Mouse (Mus musculus) intestine, postnatal 0 days (tissue): ENCODE data around the gene Map3k14. TPM values are rescaled to one million over a fixed set of nuclear protein-coding genes. Genes with fewer than 3 reads are reported as not detected.

Experiments used
- ATAC-seq: fragments of 200-750 bp; cut with Nextera tagmentation; 2 replicates; pipeline ENCODE4 v1.8.0; 2017; ENCODE audit warnings: mild to moderate bottlenecking, moderate TSS enrichment, moderate library complexity
- H3K27ac ChIP-seq: fragments of 300-500 bp; sonication (generic); 2 replicates; pipeline ENCODE4 v1.5.1; 2014; ENCODE audit warnings: mild to moderate bottlenecking, low read depth, low read length, moderate library complexity
- H3K27me3 ChIP-seq: fragments of 300-500 bp; sonication (generic); replicated peaks from 2 replicates; pipeline ENCODE4 v1.6.1; 2014; ENCODE audit warnings: low read length, mixed read lengths; ENCODE audit not compliant: control insufficient read depth, insufficient read depth
- H3K36me3 ChIP-seq: fragments of 300-500 bp; sonication (generic); 2 replicates; pipeline ENCODE4 v1.6.1; 2014; ENCODE audit warnings: mild to moderate bottlenecking, moderate library complexity; ENCODE audit not compliant: control insufficient read depth, insufficient read depth
- H3K4me1 ChIP-seq: fragments of 300-500 bp; sonication (generic); replicated peaks from 2 replicates; pipeline ENCODE4 v1.6.1; 2014; ENCODE audit warnings: antibody characterized with exemption, low read length, mixed read lengths; ENCODE audit not compliant: control insufficient read depth, insufficient read depth
- H3K4me2 ChIP-seq: fragments of 300-500 bp; sonication (generic); replicated peaks from 2 replicates; pipeline ENCODE4 v1.6.1; 2014; ENCODE audit warnings: low read depth, mild to moderate bottlenecking, moderate library complexity
- H3K4me3 ChIP-seq: fragments of 300-500 bp; sonication (generic); 2 replicates; pipeline ENCODE4 v1.5.1; 2014; ENCODE audit warnings: low read depth, low read length
- H3K9ac ChIP-seq: fragments of 300-500 bp; sonication (generic); 2 replicates; pipeline ENCODE4 v1.6.1; 2014; ENCODE audit warnings: mild to moderate bottlenecking, low read depth, low read length
- H3K9me3 ChIP-seq: fragments of 300-500 bp; sonication (generic); 2 replicates; pipeline ENCODE4 v1.6.1; 2016; ENCODE audit warnings: mixed run types; ENCODE audit not compliant: control insufficient read depth
- CTCF ChIP-seq: sonication (generic); IDR thresholded peaks from 2 replicates; pipeline ENCODE4 v1.5.1; 2016; ENCODE audit warnings: low read depth, mild to moderate bottlenecking, control low read depth, antibody characterized with exemption, moderate library complexity
- WGBS: fragments of 180-500 bp; shearing (Covaris S2); extraction: QIAGEN DNeasy Blood & Tissue Kit; methylation state at CpG from one replicate; pipeline ENCODE4 v1.1.7; 2014; 5-methylcytosine and 5-hydroxymethylcytosine counted together
- polyA plus RNA-seq: library from polyadenylated mRNA; unstranded; fragments of >200 nt; fragmentation: Nextera tagmentation; extraction: Ambion mirVana; gene quantifications from 2 replicates; pipeline ENCODE4 v1.2.1, GENCODE M21; 2015

The Map3k14 gene
- polyA plus RNA-seq, 1 experiment from 2014 or later, result 1.6 TPM

DNA sequence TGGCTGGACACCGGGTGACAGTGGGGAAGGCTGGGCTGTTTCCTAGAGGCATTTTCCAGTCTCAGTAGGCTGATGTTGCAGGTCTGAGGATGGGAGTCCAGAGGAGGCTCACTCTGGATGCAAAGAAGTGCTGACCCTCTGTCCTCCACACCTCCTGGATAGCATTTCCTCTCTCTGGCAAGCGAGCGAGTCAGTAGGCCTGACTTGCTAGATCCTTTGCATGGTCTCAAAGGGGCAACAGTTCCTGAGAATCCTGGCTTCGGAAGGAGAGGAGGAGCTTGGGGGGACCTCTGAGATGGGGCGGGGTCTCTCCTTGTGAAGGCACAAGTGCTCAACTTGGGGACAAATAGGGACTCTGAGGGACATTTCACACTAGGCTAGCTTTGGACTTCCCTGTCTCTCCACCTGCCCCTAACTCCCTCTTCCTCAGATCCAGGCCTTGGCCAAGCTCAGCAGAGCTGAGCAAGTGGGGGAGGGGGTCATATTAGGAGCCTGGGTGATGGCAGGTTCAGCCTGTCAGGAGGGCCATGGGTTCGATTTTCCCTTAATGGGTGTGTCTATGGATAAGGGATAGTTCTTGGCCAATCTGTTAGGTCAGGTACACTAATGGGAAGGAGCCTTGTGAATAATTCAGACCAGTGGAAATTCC lies 94.8 kb downstream of the Map3k14 start:
- no peak overlapping the region for H3K27ac ChIP-seq
- H3K4me1 ChIP-seq, result peaks cover 5% of the 10 kb centered on the region; the same call in 1 of the 2 replicates
- no peak for ATAC-seq
- H3K9ac ChIP-seq, result no peak overlapping the region
- WGBS, result 71% methylated on average over 6 of the region's 6 CpGs
- H3K36me3 ChIP-seq, result no peaks in the 10 kb centered on the region
- H3K27me3 ChIP-seq, result peaks cover 27% of the 10 kb centered on the region
- H3K4me3 ChIP-seq, result no peak overlapping the region
- no peak for TF ChIP-seq CTCF
- H3K4me2 ChIP-seq, result no peak overlapping the region
- no peaks in the 10 kb centered on the region for H3K9me3 ChIP-seq

DNA sequence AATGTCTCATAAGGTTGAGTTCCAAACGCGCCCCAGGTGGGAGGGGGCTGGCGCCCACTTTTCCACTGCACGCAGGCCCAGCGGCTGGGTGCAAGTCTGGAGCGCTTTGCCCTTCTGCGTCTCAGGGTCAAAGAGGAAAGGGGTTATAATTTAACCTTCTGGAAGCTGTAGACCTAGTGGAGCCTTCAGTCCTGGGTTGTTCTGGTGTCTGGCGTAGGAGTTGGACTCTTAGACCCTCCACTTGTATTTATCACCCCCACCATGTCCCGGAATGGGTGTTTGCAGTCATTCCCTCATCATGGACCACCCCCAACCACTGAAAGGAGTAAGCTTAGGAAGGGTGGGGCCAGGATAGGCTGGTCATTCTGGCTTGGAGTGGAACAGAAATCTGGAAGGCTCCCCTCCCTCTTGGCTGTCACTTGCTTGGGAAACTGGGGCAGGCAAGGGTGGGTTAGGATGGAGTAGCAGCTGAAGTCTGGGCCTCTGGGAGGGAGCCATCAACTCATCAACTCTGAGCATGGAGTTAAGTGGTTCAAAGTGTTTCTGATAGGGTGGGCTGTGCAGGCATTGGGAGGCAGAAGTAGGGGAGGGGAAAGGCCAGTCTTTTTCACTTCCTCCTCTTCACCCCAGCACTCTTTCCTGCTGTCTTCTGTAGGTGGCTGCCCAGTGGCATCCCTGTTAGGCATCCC lies 95.4 kb downstream of the Map3k14 start:
- Histone ChIP-seq H3K9ac (no peak overlapping the region), H3K27me3 (peaks cover 27% of the 10 kb centered on the region)

DNA sequence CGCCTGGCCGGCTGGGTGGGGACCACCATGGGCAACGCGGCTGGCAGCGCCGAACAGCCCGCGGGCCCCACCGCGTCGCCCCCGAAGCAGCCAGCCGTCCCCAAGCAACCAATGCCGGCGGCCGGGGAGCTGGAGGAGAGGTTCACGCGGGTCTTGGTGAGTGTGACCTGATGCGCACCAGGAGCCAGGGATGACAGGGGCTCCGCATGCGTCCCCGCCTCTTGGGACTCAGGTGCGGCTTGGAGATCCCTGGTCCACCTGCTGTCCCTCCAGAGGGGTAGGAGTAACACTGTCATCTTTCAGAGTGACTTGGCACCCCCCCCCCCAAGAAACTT lies 96.0 kb downstream of the Map3k14 start:
- 4% methylated on average over 23 of the region's 23 CpGs for WGBS
- ATAC-seq, result no peak
- Histone ChIP-seq H3K4me1 (peaks cover 5% of the 10 kb centered on the region; the same call in 1 of the 2 replicates), H3K4me2 (peak overlapping the region; percentile 96), H3K27me3 (peaks cover 27% of the 10 kb centered on the region), H3K4me3 (peak overlapping the region; percentile 56), H3K36me3 (no peaks in the 10 kb centered on the region), H3K9ac (peak overlapping the region; percentile 42; the same call in 1 of the 2 replicates), H3K27ac (no peak overlapping the region), H3K9me3 (no peaks in the 10 kb centered on the region)
- TF ChIP-seq CTCF, result no peak

More for the DNA sequence above, 95.4 kb downstream of the Map3k14 start:
- H3K27ac ChIP-seq, result no peak overlapping the region
- TF ChIP-seq CTCF, result no peak
- no peak for ATAC-seq
- H3K4me1 ChIP-seq, result peaks cover 5% of the 10 kb centered on the region; the same call in 1 of the 2 replicates
- no peaks in the 10 kb centered on the region for H3K36me3 ChIP-seq
- no peaks in the 10 kb centered on the region for H3K9me3 ChIP-seq
- peak overlapping the region; percentile 96; the same call in 1 of the 2 replicates for H3K4me2 ChIP-seq
- peak overlapping the region; percentile 56; the same call in 1 of the 2 replicates for H3K4me3 ChIP-seq
- WGBS, result 53% methylated on average over 9 of the region's 9 CpGs

DNA sequence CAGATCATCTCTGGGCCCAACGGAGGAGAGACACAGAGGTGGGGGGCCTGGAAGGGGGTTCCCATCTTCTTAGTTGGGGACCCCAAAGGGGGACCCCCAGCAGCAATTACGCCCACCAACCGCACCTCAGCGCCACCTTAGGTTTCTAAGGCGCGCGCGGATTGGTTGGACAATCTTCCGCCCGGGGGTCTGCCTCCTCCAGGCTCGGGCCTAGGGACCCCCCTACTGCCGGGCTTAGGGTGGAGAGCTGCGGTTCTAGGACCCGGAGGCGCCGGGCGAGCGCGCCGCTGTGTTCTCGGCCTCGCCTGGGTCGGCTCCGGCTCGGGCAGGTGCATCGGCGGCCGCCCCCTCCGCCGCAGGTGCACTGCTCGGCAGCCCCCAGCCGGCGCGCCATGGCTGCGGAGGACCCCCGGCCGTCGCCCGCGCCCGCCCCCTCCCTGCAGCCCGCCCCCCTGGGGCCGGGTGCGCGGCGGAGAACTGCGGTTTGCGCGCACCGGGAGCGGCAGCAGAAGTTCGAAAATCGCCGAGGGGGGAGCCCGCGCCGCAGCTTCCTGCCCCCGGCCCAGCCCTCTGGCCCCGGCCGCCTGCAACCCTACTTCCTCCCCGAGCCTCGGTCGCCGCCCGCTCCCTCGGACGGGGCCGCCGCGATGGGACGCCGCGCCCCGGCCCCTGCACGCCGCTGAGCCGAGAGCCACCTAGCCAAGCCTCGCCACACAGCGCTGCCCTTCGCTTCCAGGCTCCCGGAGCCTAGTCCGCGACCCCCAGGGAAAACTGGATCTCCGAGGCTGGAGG lies 96.6 kb downstream of the Map3k14 start, which contains the start of gene Fmnl1:
Fmnl1 (plus strand) TSS at position 614 of the 792 bp plus-strand sequence.
- Histone ChIP-seq H3K9ac (peak within 1 kb of the TSS; percentile 42; the same call in 1 of the 2 replicates), H3K4me1 (peaks cover 5% of the 10 kb centered on the region; the same call in 1 of the 2 replicates), H3K27me3 (peaks cover 27% of the 10 kb centered on the region), H3K4me2 (peak within 1 kb of the TSS; percentile 96), H3K27ac (no peak within 1 kb of the TSS), H3K9me3 (no peaks in the 10 kb centered on the region), H3K36me3 (no peaks in the 10 kb centered on the region), H3K4me3 (peak within 1 kb of the TSS; percentile 56)
- peak; percentile 42; the same call in 1 of the 2 replicates for ATAC-seq
- no peak for TF ChIP-seq CTCF
- WGBS, result 1% methylated on average over 62 of the region's 84 CpGs

DNA sequence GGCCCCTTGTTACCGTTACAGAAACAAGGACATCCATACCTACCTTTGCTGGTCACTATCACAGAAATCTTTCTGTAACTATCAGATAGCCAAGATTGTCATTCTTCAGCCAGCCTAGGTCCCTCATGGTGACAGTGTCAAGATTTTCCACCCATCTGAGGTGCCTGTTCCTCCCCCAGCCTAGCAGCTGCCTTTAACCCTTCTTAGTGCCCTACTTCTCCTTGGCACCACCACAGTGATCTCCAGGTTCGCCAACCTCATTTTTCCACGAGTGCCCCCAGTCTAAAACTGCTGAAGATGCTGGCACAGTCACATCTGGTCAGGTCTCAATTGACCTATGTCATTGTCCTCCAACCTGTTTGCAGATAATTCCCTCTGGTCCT lies 97.2 kb downstream of the Map3k14 start:
- TF ChIP-seq CTCF, result no peak
- peak overlapping the region; percentile 96 for H3K4me2 ChIP-seq
- H3K27me3 ChIP-seq, result peaks cover 27% of the 10 kb centered on the region
- no peak for ATAC-seq
- peaks cover 5% of the 10 kb centered on the region; the same call in 1 of the 2 replicates for H3K4me1 ChIP-seq
- no peak overlapping the region for H3K9ac ChIP-seq
- no peaks in the 10 kb centered on the region for H3K9me3 ChIP-seq
- H3K4me3 ChIP-seq, result peak overlapping the region; percentile 56; the same call in 1 of the 2 replicates
- no peaks in the 10 kb centered on the region for H3K36me3 ChIP-seq
- 44% methylated on average over 3 of the region's 3 CpGs for WGBS
- H3K27ac ChIP-seq, result no peak overlapping the region

Other genes starting within 250 kb of the Map3k14 start
- gene Nmt1, start 239.3 kb downstream of the Map3k14 start, polyA plus RNA-seq, result 58.4 and 63.1 TPM in 2 replicates
- 40.4 and 45.9 TPM in 2 replicates for gene Dcakd, start 239.1 kb downstream of the Map3k14 start, polyA plus RNA-seq
- 1.0 and 1.5 TPM in 2 replicates for gene Plcd3, start 165.8 kb downstream of the Map3k14 start, polyA plus RNA-seq
- gene Acbd4, start 165.8 kb downstream of the Map3k14 start, polyA plus RNA-seq, result 74.7 and 75.9 TPM in 2 replicates
- gene Hexim1, start 151.2 kb downstream of the Map3k14 start, polyA plus RNA-seq, result 4.6 and 6.0 TPM in 2 replicates
- 3.5 and 5.3 TPM in 2 replicates for gene Hexim2, start 135.0 kb downstream of the Map3k14 start, polyA plus RNA-seq
- gene Fmnl1, start 96.4 kb downstream of the Map3k14 start, polyA plus RNA-seq, result 0.80 and 1.0 TPM in 2 replicates
- gene 1700023F06Rik, start 58.9 kb downstream of the Map3k14 start, polyA plus RNA-seq, result 0.35 and 0.77 TPM in 2 replicates
- not detected in 2 replicates for gene Spata32, start 49.0 kb downstream of the Map3k14 start, polyA plus RNA-seq
- 16.9 and 18.7 TPM in 2 replicates for gene Arhgap27, start 96.2 kb upstream of the Map3k14 start, polyA plus RNA-seq
- gene Plekhm1, start 145.2 kb upstream of the Map3k14 start, polyA plus RNA-seq, result 4.7 and 5.2 TPM in 2 replicates
- not detected in 2 replicates for gene Lrrc37a, start 237.1 kb upstream of the Map3k14 start, polyA plus RNA-seq